Mouse (Mus musculus) spleen, postnatal 4 days (tissue): ENCODE data around the gene Cfc1.

ENCODE experiments used
- DNase-seq, 2 experiments: peaks; one replicate each; pipeline ENCODE4 v3.0.0; 2022; ENCODE audit warnings: low spot score in 2 of 2

The Cfc1 gene

DNA sequence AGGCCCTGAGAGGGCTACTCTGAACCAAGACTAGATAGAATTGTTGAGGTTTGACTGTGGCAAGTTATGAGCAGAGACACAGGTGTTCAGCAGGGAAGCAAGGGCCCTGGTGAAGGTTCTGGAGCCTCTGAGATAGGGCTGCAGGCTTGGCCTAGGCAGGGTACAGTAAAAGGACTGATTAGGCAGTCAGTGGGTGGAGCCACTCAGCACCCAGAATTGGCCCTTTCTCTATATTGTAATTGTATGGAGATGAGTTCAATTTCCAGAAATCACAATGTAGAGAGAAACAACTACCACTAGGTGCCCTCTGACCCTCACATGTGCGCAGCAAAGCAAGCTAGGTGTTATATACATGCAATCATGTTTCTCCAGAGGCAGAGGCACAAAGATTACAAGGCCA lies 18.2 kb downstream of the Cfc1 start:
- DNase-seq = no peak

DNA sequence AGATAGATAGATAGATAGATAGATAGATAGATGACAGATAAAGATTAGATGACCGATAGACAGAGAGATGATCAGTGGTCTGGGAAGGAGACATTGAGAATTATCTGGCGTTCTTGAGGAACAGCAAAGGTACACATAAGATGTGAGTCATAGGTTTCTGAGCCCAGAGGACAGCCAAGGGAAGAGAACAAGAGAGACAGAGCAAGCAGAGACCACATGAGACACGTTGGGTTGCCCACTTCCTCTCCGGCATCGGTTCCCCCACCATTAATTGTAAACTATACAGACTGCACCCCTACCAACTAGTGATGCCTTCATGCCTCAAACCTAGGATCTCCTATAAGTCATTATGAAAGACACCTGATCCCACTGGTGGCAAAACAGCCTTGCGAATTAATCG lies 18.8 kb downstream of the Cfc1 start:
- no peak for DNase-seq

DNA sequence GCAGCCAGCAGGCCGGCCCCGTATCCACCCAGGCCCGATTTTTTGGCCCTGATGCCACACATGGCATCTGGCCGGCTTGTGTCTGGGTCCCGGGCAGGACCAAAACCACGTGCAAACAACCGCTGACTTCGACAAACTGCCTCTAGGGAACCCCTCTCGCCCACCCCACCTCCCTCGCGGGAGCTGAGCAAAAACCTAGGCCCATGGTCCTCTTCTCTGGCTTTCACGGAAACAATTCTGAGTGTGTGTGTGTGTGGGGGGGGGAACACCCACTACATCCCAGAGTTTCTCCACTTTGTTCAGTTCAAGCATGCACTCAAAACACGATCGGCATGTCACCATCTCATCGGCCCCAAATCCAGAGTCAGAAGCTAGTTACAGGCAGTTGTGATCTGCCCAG lies 25.4 kb downstream of the Cfc1 start, which contains the start of gene Prss40:
Gene Prss40 (minus strand): TSS at position 101 of the 400 bp plus-strand sequence.
- DNase-seq = no peak

DNA sequence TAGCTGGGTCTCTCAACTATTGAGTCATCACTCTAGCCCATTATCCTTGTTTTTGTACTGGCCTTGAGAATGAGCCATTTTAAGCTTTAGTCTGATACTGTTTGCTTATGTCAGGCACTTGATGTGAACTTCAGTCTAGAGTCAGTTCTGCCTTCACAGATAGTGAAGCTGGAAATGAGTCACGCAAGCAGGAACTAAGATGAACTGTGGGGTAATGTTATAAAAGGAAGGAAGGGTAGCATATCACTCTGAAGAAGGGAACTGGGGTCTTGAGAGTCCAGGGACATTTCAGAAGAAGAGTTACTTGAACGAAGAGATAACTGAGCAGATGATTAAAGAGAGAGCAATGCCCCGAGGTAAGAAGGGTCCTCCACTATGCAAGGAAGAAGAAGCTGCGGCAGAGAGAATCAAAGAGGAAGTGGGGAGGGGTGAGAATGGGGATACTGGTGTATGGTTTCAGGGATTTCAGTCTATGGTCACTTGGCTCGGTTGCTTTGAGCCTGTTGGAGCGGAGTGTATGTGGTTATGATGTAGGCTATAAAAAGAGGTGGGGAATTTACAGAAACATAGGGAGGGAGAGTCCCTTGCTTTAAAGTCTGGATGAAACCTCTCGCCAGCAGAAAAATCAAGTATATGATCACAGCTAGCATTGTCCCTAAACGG lies 29.1 kb downstream of the Cfc1 start:
- no peak for DNase-seq

GRCm38 (mm10) chr1:34568120-34568519 lies 32.7 kb downstream of the Cfc1 start:
- no peak for DNase-seq

- DNase-seq = no peak
These were observed 34.4 kb downstream of the Cfc1 start for GRCm38 (mm10) chr1:34569876-34570275.

- no peak for DNase-seq
These were observed 36.0 kb downstream of the Cfc1 start for GRCm38 (mm10) chr1:34571431-34571830.

DNA sequence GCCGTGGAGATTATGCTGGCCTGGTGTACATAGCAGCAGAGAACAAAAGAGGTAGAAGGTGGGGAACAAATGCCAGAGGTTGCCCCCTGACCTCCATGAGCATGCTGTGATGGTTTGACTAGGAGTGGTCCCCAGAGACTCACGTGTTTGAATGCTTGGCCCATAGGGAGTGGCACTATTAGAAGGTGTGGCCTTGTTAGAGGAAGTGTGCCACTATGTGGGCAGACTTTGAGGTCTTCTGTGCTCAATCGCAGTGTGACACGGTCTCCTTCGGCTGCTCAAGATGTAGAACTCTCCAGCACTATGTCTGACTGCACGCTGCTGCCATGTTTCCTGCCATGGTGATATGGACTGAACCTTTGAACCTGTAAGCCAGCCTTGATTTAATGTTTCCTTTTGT lies 37.8 kb downstream of the Cfc1 start:
- no peak for DNase-seq

DNA sequence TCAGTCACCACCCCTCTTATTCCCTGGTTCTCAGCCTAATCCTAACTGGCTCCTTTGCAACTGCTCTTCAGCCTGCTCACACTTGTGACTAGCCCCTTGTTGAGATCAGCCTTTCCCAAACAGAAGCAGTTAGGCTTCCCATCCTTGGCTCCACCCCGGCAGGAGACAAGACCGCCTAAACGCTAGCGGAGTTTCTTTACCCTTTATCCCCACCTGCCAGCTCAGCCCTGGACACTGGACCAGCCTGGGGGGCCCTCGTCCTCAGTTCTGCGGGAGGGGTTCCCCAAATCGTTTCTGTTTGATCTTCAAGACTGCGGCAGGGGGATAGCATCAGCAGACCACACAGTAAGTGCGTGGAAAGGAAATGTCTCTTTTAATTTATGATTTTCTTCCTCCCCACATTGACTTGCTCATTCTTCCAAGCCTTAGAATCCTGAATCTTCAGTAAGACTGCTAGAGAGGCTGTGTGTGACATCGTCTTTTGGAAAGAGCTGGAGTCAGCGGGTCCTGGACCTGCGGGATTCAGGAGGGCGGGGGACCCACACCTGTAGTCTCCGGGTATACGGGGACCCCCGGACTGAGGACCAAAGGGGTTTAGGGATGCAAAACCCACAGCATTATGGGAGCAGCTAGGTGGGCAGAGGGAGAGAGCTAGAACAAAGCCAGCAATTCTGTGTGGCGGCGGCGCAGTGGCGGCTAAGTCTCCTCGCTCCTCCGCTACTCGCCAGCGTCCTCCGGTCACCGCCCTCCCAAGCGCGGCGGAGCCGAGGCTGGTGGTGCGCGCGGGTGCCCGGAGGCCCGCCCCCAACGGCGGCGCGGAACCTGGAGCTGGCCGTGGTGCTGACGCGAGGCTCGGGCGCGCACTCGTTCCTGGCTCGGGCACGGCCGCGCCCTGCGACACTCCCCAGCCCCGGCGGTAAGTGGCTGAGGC lies 43.7 kb downstream of the Cfc1 start, which contains the start of gene Amer3:
Gene Amer3 (plus strand): TSS at position 807 of the 931 bp plus-strand sequence.
- DNase-seq = peak; percentile 52 to 83

DNA sequence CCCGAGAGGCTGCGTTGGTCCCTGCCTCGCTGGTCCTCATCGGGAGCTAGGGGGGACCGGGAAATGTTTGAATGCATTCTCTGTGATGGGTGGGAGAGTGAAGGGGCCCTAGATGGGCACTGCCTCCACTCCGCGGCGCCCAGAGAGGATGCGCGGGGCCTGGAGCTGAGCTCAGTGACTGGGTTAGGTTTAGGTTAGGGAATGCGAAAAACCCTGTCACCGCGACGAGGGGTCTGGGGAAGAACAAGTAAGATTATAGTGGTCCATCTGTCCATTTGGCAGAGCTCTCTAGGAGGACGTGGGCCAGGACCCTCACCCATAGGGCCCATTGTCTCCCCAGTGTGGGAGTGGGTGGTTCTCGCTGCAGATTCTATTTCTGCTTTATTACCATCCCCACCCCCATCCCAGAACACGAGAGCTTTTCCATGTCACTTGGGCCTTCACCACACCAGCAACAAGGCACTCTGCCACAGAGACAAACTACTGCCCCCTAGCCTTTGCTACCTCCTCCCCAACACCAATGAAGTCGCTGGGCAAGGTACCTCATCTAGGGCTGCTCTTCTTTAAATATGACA lies 44.4 kb downstream of the Cfc1 start:
- DNase-seq = no peak

DNA sequence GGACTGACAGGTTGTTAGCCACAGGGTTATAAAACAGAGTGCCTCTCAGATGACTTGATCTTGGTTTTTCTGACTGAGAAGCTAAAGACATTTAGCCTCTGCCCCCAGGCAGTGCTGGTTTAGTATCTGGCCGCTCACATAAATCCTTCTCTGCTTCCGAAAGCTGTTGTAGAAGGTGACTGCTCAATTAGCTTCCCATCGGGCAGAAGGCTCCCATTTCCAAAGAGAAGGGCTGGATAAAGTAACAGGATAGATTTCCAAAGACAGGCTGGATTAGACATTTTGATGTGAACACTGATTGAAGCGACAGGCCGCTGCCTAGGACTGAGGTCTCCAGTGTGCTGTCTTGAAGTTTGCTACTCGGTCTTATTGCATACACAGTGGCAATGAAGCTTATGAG lies 46.8 kb downstream of the Cfc1 start:
- no peak for DNase-seq

- no peak for DNase-seq
These were observed 48.4 kb downstream of the Cfc1 start for GRCm38 (mm10) chr1:34583821-34584263.

DNA sequence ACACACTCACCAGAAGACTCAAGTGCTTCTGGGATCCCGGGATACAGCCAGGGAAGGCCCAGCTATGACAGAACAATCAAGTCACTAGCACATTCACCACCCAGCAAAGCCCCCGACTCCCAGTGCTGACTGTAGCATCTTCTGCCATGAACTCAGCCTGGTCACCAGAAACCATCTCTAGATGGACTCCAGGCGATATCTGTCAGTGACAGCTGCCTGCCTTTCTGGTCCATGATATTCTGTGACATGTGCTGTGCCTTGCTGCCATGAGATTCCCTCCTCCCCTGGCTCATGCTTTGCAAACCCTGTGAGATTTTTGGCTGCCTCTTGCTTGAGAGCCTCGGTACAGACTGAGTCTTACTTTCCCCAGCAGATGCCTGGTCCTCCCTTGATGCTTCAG lies 49.3 kb downstream of the Cfc1 start:
- DNase-seq = no peak

- DNase-seq = no peak
These were observed 52.0 kb downstream of the Cfc1 start for GRCm38 (mm10) chr1:34587298-34588096.
